Mouse (Mus musculus): ENCODE measurements around the gene Agpat4.

Gene Agpat4

DNA sequence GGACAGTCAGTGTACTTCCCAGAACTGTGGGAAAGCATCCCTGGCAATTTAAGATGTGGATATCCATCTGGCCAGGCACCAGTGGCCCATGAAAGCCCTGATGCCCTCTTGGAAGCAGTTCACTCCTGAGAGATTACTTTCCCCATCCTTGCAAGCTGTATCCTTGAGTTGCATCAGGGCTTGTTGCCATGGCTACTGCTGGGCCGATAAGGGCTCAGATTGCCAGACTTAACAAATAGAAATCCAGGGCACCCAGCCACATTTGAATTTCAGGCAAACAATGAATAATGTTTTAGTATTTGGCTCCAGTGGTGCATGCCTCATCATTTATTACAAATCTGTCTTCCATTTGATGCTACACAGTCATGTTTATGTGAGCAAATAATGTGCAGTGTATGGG is 69.3 kb downstream of the Agpat4 start:
- Histone ChIP-seq H3K27me3 (ENCODE audit: insufficient read depth, low read length) (no peaks in the 10 kb centered on the region), H3K36me3 (ENCODE audit: insufficient read depth, low read length) (peaks cover 42% of the 10 kb centered on the region), H3K4me1 (replicated peaks; ENCODE audit: low read depth, low read length) (peaks cover 86% of the 10 kb centered on the region), H3K9me3 (ENCODE audit: low read length) (no peaks in the 10 kb centered on the region), H3K4me3 (replicated peaks; ENCODE audit: low read length) (no peak overlapping the region)
- TF ChIP-seq NANOG (IDR thresholded peaks at IDR 0.05; ENCODE audit: borderline replicate concordance, low read length), result no peak
- no peak for TF ChIP-seq POU5F1 (IDR thresholded peaks at IDR 0.05; ENCODE audit: borderline replicate concordance, low read length)
- no peak for TF ChIP-seq CTCF (conservative IDR thresholded peaks at IDR 0.05; ENCODE audit: low read length)

DNA sequence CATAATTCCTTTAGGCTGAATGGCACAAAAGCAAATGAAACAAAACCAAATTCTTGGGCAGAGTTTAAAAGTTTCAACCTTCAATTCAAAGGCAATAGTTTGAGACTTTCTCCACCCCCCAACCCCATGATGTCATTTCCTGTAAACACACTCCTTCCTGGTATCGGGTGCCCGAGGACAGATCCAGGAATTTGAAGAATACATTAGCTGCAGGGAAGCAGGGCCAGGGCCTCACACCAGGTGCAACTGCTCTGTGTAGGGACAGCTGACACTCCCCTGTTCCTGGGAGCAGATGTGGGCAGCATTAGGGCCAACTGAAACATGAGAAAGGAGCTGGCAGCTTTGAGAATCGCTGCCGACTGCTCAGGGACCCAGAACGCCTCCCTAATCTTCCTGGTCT is 76.6 kb downstream of the Agpat4 start:
- no peak for TF ChIP-seq NANOG (IDR thresholded peaks at IDR 0.05; ENCODE audit: borderline replicate concordance, low read length)
- TF ChIP-seq POU5F1 (IDR thresholded peaks at IDR 0.05; ENCODE audit: borderline replicate concordance, low read length), result no peak
- TF ChIP-seq CTCF (conservative IDR thresholded peaks at IDR 0.05; ENCODE audit: low read length), result no peak
- Histone ChIP-seq H3K27me3 (ENCODE audit: insufficient read depth, low read length) (no peaks in the 10 kb centered on the region), H3K4me1 (replicated peaks; ENCODE audit: low read depth, low read length) (peaks cover 100% of the 10 kb centered on the region), H3K4me3 (replicated peaks; ENCODE audit: low read length) (peak overlapping the region; percentile 69), H3K36me3 (ENCODE audit: insufficient read depth, low read length) (peaks cover 44% of the 10 kb centered on the region), H3K9me3 (ENCODE audit: low read length) (no peaks in the 10 kb centered on the region)

DNA sequence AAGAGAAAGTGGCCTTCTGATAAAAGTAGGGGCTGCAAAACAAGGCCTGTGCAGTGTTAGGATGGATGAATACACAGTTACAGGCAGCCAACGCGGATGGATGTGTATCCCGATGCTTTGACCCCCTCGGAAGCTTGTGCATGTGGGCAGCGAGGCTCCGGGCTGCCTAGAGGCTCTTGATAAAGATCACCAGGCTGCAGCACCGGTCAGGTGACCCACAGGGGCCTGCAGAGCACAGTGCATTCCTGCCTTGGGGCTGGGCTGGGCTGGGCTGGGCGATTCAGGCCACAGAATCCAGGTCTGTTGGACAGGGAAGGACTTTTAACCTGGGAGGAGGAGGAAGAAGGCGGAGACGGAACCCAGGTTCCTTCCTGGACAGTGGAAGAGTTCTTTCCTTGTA is 77.1 kb downstream of the Agpat4 start:
- peaks cover 43% of the 10 kb centered on the region for H3K36me3 ChIP-seq (ENCODE audit: insufficient read depth, low read length)
- H3K4me1 ChIP-seq (replicated peaks; ENCODE audit: low read depth, low read length), result peaks cover 100% of the 10 kb centered on the region
- H3K4me3 ChIP-seq (replicated peaks; ENCODE audit: low read length), result peak overlapping the region; percentile 69
- H3K9me3 ChIP-seq (ENCODE audit: low read length), result no peaks in the 10 kb centered on the region
- TF ChIP-seq POU5F1 (IDR thresholded peaks at IDR 0.05; ENCODE audit: borderline replicate concordance, low read length) (no peak), NANOG (IDR thresholded peaks at IDR 0.05; ENCODE audit: borderline replicate concordance, low read length) (no peak), CTCF (conservative IDR thresholded peaks at IDR 0.05; ENCODE audit: low read length) (no peak)
- H3K27me3 ChIP-seq (ENCODE audit: insufficient read depth, low read length), result no peaks in the 10 kb centered on the region

DNA sequence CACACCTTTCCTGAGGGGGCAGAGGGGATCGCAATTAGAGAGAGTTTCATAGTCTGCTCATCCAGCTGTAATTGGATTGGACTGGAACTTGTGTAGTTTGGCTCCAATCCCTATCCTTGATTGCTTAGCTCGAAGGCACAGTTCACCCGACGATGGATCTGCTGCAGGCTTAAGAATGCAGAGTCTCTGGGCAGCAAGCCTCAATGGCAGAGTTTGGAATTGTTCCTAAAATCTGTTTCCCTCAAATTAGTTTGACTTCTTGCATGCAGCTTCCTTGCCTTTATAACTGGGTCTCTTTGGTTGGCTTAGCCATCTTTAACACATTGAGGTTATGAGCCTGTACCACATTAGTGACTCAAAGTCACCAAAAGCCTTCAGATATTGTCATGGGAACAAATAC is 81.4 kb downstream of the Agpat4 start:
- no peaks in the 10 kb centered on the region for H3K27me3 ChIP-seq (ENCODE audit: insufficient read depth, low read length)
- H3K36me3 ChIP-seq (ENCODE audit: insufficient read depth, low read length), result peaks cover 32% of the 10 kb centered on the region
- no peak for TF ChIP-seq NANOG (IDR thresholded peaks at IDR 0.05; ENCODE audit: borderline replicate concordance, low read length)
- no peak for TF ChIP-seq POU5F1 (IDR thresholded peaks at IDR 0.05; ENCODE audit: borderline replicate concordance, low read length)
- no peak for TF ChIP-seq CTCF (conservative IDR thresholded peaks at IDR 0.05; ENCODE audit: low read length)
- peaks cover 99% of the 10 kb centered on the region for H3K4me1 ChIP-seq (replicated peaks; ENCODE audit: low read depth, low read length)
- no peaks in the 10 kb centered on the region for H3K9me3 ChIP-seq (ENCODE audit: low read length)
- no peak overlapping the region for H3K4me3 ChIP-seq (replicated peaks; ENCODE audit: low read length)

DNA sequence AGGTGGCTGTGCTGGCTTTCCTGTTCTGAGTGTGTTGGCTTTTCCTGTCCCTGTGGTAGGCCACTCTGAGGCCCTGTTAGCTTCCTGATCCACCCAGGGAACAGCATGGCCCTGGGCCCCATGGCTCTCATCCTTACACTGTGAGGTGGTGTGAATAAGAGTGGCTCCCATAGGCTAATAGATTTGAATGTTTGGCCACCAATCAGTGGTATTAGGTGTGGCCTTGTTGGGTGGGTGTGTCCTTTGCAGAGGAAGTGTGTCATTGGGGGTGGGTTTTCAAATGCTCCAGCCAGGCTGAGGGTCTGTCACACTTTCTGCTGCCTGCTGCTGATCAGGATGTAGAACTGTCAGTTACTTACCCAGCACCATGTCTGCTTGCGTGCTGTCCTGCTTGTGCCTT is 82.6 kb downstream of the Agpat4 start:
- peaks cover 99% of the 10 kb centered on the region for H3K4me1 ChIP-seq (replicated peaks; ENCODE audit: low read depth, low read length)
- H3K4me3 ChIP-seq (replicated peaks; ENCODE audit: low read length), result no peak overlapping the region
- H3K27me3 ChIP-seq (ENCODE audit: insufficient read depth, low read length), result no peaks in the 10 kb centered on the region
- no peaks in the 10 kb centered on the region for H3K9me3 ChIP-seq (ENCODE audit: low read length)
- peaks cover 34% of the 10 kb centered on the region for H3K36me3 ChIP-seq (ENCODE audit: insufficient read depth, low read length)
- no peak for TF ChIP-seq CTCF (conservative IDR thresholded peaks at IDR 0.05; ENCODE audit: low read length)
- TF ChIP-seq POU5F1 (IDR thresholded peaks at IDR 0.05; ENCODE audit: borderline replicate concordance, low read length), result no peak
- TF ChIP-seq NANOG (IDR thresholded peaks at IDR 0.05; ENCODE audit: borderline replicate concordance, low read length), result no peak

DNA sequence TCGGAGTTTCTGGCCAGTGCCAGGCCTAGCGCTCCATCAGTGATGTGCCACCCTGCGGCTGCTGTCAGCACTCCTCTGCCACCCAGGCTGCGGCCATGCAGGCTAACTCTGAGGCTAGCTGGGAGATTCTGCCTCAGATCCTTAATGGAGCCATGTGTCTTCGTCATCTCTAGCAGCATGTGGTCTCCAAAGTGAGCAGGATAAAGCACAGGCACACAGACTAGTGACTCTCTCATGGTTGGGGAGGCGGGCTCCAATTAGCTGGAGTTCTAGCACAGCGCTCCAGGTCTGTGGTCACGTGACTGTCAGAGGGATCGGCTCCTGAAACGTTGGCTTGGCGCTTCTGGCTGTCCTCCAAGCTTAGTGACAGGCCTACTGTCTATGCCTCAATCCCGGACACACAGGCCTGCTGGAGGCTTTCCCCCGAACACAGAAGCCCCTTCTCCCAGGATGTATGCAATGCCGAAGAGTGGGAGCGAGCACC is 85.0 kb downstream of the Agpat4 start:
- Histone ChIP-seq H3K4me1 (replicated peaks; ENCODE audit: low read depth, low read length) (peaks cover 99% of the 10 kb centered on the region), H3K36me3 (ENCODE audit: insufficient read depth, low read length) (peaks cover 29% of the 10 kb centered on the region)

DNA sequence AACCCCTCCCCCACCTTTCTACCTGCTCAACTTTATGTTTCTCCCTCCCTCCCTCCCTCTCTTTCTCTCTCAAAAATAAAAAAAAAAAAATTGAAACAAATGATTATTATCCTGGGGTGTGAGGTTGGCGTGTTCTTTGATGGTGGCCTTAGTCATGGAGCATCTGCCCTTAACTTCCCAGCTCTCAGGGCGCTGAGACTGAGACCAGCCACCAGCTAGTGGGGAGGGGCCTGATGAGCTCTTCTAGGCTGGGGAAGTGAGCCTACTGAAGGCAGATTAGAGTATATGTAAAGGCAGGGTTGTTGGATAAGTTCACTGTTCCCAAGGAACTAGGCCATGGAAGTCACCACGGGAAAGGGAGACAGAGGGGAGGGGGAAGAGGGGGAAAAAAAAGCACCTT is 85.7 kb downstream of the Agpat4 start:
- TF ChIP-seq NANOG (IDR thresholded peaks at IDR 0.05; ENCODE audit: borderline replicate concordance, low read length) (no peak), CTCF (conservative IDR thresholded peaks at IDR 0.05; ENCODE audit: low read length) (no peak), POU5F1 (IDR thresholded peaks at IDR 0.05; ENCODE audit: borderline replicate concordance, low read length) (no peak)
- H3K36me3 ChIP-seq (ENCODE audit: insufficient read depth, low read length), result peaks cover 35% of the 10 kb centered on the region

More for the DNA sequence above, 85.0 kb downstream of the Agpat4 start:
- Histone ChIP-seq H3K27me3 (ENCODE audit: insufficient read depth, low read length) (no peaks in the 10 kb centered on the region), H3K4me3 (replicated peaks; ENCODE audit: low read length) (peak overlapping the region; percentile 65), H3K9me3 (ENCODE audit: low read length) (no peaks in the 10 kb centered on the region)
- TF ChIP-seq NANOG (IDR thresholded peaks at IDR 0.05; ENCODE audit: borderline replicate concordance, low read length) (no peak), CTCF (conservative IDR thresholded peaks at IDR 0.05; ENCODE audit: low read length) (no peak), POU5F1 (IDR thresholded peaks at IDR 0.05; ENCODE audit: borderline replicate concordance, low read length) (no peak)

DNA sequence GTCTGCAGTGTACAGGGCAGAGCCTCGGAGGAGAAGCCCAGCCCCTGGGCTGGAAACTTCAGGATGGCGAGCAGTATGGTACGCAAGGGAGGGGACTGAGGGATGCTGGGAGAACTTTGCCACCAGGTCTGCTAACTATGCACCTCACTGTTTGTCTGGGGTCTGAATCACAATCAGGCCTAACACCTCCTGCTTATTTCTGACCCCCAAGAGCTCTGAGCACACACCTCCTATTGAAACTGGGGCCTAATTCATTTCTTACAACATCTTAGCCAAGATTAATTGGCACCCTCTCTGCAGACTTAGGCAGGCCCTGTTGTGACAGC is 86.1 kb downstream of the Agpat4 start:
- Histone ChIP-seq H3K4me1 (replicated peaks; ENCODE audit: low read depth, low read length) (peaks cover 99% of the 10 kb centered on the region), H3K27me3 (ENCODE audit: insufficient read depth, low read length) (no peaks in the 10 kb centered on the region), H3K36me3 (ENCODE audit: insufficient read depth, low read length) (peaks cover 35% of the 10 kb centered on the region), H3K9me3 (ENCODE audit: low read length) (no peaks in the 10 kb centered on the region), H3K4me3 (replicated peaks; ENCODE audit: low read length) (peak overlapping the region; percentile 48)
- TF ChIP-seq POU5F1 (IDR thresholded peaks at IDR 0.05; ENCODE audit: borderline replicate concordance, low read length) (no peak), CTCF (conservative IDR thresholded peaks at IDR 0.05; ENCODE audit: low read length) (no peak), NANOG (IDR thresholded peaks at IDR 0.05; ENCODE audit: borderline replicate concordance, low read length) (no peak)

More for the DNA sequence above, 85.7 kb downstream of the Agpat4 start:
- Histone ChIP-seq H3K4me1 (replicated peaks; ENCODE audit: low read depth, low read length) (peaks cover 99% of the 10 kb centered on the region), H3K9me3 (ENCODE audit: low read length) (no peaks in the 10 kb centered on the region), H3K27me3 (ENCODE audit: insufficient read depth, low read length) (no peaks in the 10 kb centered on the region), H3K4me3 (replicated peaks; ENCODE audit: low read length) (peak overlapping the region; percentile 48)

DNA sequence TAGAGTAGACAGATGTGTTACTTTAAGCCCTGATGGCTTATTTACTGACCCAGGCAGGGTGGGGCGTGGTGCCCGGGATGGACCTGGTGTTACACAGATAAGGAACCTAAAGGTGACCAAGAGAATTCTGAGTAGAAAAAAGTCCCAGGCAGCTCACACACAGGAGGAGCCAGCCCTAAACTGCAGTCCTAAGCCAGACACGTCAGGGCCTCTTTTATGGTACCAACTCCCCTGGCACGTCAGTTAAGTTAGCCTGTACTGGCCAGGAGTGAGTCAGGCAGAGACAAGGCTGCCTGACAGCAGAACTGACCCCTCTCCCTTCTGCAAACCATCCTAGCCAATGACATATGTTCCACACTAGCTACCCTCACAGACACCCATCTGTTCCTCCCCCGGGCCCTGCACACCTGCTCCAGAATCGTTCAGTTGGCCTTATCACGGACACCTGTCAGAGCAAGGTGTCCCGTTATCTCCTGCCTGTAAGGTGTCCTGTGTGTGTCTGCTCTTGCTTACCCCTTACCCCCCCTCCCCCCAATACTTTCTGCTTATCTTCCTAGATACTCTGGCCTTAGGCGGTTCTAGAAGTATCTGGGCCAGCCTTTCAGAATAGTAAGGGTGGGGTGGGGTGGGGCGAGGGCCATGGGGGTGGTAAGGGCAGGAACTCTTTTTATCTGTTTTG is 86.7 kb downstream of the Agpat4 start:
- peaks cover 35% of the 10 kb centered on the region for H3K36me3 ChIP-seq (ENCODE audit: insufficient read depth, low read length)
- H3K9me3 ChIP-seq (ENCODE audit: low read length), result no peaks in the 10 kb centered on the region
- peak overlapping the region; percentile 48; the same call in 1 of the 2 replicates for H3K4me3 ChIP-seq (replicated peaks; ENCODE audit: low read length)
- no peaks in the 10 kb centered on the region for H3K27me3 ChIP-seq (ENCODE audit: insufficient read depth, low read length)
- H3K4me1 ChIP-seq (replicated peaks; ENCODE audit: low read depth, low read length), result peaks cover 99% of the 10 kb centered on the region
- TF ChIP-seq POU5F1 (IDR thresholded peaks at IDR 0.05; ENCODE audit: borderline replicate concordance, low read length) (no peak), CTCF (conservative IDR thresholded peaks at IDR 0.05; ENCODE audit: low read length) (no peak), NANOG (IDR thresholded peaks at IDR 0.05; ENCODE audit: borderline replicate concordance, low read length) (no peak)
